14 mouse cellular contexts compared by ENCODE assay signal in genomic region chr17:9150654-9151053, GRCm38 (mm10).
DNase-seq lines count a peak whose midpoint lies in the region; ATAC-seq and TF ChIP-seq lines count a peak whose summit lies in the region.
"Had no signal": no experiment of that assay in that cellular context is flagged by ENCODE, and none has a peak within 500 bp of the region (broad histone marks: within the 10 kb centered on the region; RNA-seq: fewer than 3 reads in every experiment).

No protein-coding gene starts in this region.

- in situ Hi-C loops in Patski (cut with MboI; ENCODE audit: low pct_unique_long_range_greater_than_20kb), result loop anchor here (25.0 kb wide), 2 partner anchors 1162 to 1587 kb away; partner anchors contain the start of gene Qk

- 90% methylated on average over 1 of the region's 1 CpGs for WGBS in hindbrain, embryonic 10.5 days
- WGBS in hindbrain, embryonic 13.5 days, result 96% methylated on average over 1 of the region's 1 CpGs
- WGBS in liver, embryonic 14.5 days (ENCODE audit: insufficient replicate concordance), result 68% methylated on average over 1 of the region's 1 CpGs
- 100% methylated on average over 1 of the region's 1 CpGs for WGBS in neural tube, embryonic 15.5 days

- 0 out of 2 replicates have a peak, but pooled peaks have one; percentile 12 for TF ChIP-seq CTCF in liver, embryonic 14.5 days (IDR thresholded peaks at IDR 0.05; ENCODE audit: low read depth)
- TF ChIP-seq CTCF in E14TG2a.4 (conservative IDR thresholded peaks at IDR 0.05; ENCODE audit: low read length), result peak; percentile 71
- TF ChIP-seq CTCF in Patski (IDR thresholded peaks at IDR 0.05), result peak; percentile 56

- H3K4me3 ChIP-seq in hindbrain, embryonic 10.5 days, result no peak overlapping the region
- H3K4me3 ChIP-seq in hindbrain, embryonic 13.5 days, result no peak overlapping the region
- no peak overlapping the region for H3K4me3 ChIP-seq in liver, embryonic 14.5 days (ENCODE audit: insufficient read depth in 1 of 2, low read depth in 2 of 2, low read length in 2 of 2)
- no peak overlapping the region for H3K4me3 ChIP-seq in E14TG2a.4 (replicated peaks; ENCODE audit: low read length)
- no peak overlapping the region for H3K4me3 ChIP-seq in neural tube, embryonic 15.5 days (replicated peaks)
- H3K4me3 ChIP-seq: limb, embryonic 12.5 days; midbrain, embryonic 13.5 days; neural tube, embryonic 12.5 days had no signal

- H3K27ac ChIP-seq in hindbrain, embryonic 10.5 days, result no peak overlapping the region
- no peak overlapping the region for H3K27ac ChIP-seq in hindbrain, embryonic 13.5 days
- no peak overlapping the region for H3K27ac ChIP-seq in liver, embryonic 14.5 days
- H3K27ac ChIP-seq in neural tube, embryonic 15.5 days (replicated peaks), result no peak overlapping the region
- H3K27ac ChIP-seq: limb, embryonic 12.5 days; midbrain, embryonic 13.5 days; neural tube, embryonic 12.5 days had no signal

- DNase-seq in hindbrain, embryonic 10.5 days (ENCODE audit: low spot score), result peak; percentile 17
- DNase-seq in liver, embryonic 14.5 days (ENCODE audit: low read depth in 3 of 3, low spot score in 3 of 3), result no peak
- DNase-seq in liver (no peak), Patski (ENCODE audit: low read depth, low spot score) (no peak)
- DNase-seq: lung, postnatal 10 days; right cerebral cortex, adult 18-20 months; thymus, adult 18-20 months had no signal

- H3K9me3 ChIP-seq in hindbrain, embryonic 10.5 days, result no peaks in the 10 kb centered on the region
- H3K9me3 ChIP-seq in hindbrain, embryonic 13.5 days, result no peaks in the 10 kb centered on the region
- H3K9me3 ChIP-seq in liver, embryonic 14.5 days (ENCODE audit: control insufficient read depth, low read length), result no peaks in the 10 kb centered on the region
- H3K9me3 ChIP-seq in E14TG2a.4 (ENCODE audit: low read length), result no peaks in the 10 kb centered on the region
- no peaks in the 10 kb centered on the region for H3K9me3 ChIP-seq in neural tube, embryonic 15.5 days (replicated peaks)
- H3K9me3 ChIP-seq: limb, embryonic 12.5 days; midbrain, embryonic 13.5 days; neural tube, embryonic 12.5 days had no signal

- no peaks in the 10 kb centered on the region for H3K27me3 ChIP-seq in hindbrain, embryonic 10.5 days (ENCODE audit: insufficient read depth, poor library complexity, severe bottlenecking)
- H3K27me3 ChIP-seq in hindbrain, embryonic 13.5 days, result no peaks in the 10 kb centered on the region
- H3K27me3 ChIP-seq in liver, embryonic 14.5 days (ENCODE audit: control insufficient read depth, insufficient read depth, low read length), result no peaks in the 10 kb centered on the region
- H3K27me3 ChIP-seq in E14TG2a.4 (ENCODE audit: insufficient read depth, low read length) (no peaks in the 10 kb centered on the region), Patski (peaks cover 26% of the 10 kb centered on the region)
- no peaks in the 10 kb centered on the region for H3K27me3 ChIP-seq in neural tube, embryonic 15.5 days (replicated peaks)
- H3K27me3 ChIP-seq: limb, embryonic 12.5 days; midbrain, embryonic 13.5 days; neural tube, embryonic 12.5 days had no signal

- no peak overlapping the region for H3K9ac ChIP-seq in hindbrain, embryonic 13.5 days
- H3K9ac ChIP-seq in liver, embryonic 14.5 days (replicated peaks), result no peak overlapping the region
- no peak overlapping the region for H3K9ac ChIP-seq in neural tube, embryonic 15.5 days (replicated peaks)
- H3K9ac ChIP-seq: limb, embryonic 12.5 days; midbrain, embryonic 13.5 days; neural tube, embryonic 12.5 days had no signal

- no peaks in the 10 kb centered on the region for H3K36me3 ChIP-seq in hindbrain, embryonic 10.5 days
- no peaks in the 10 kb centered on the region for H3K36me3 ChIP-seq in hindbrain, embryonic 13.5 days
- no peaks in the 10 kb centered on the region for H3K36me3 ChIP-seq in liver, embryonic 14.5 days (replicated peaks; ENCODE audit: control insufficient read depth, insufficient read depth, low read depth)
- no peaks in the 10 kb centered on the region for H3K36me3 ChIP-seq in E14TG2a.4 (ENCODE audit: insufficient read depth, low read length)
- no peaks in the 10 kb centered on the region for H3K36me3 ChIP-seq in neural tube, embryonic 15.5 days
- H3K36me3 ChIP-seq: limb, embryonic 12.5 days; midbrain, embryonic 13.5 days; neural tube, embryonic 12.5 days had no signal

- H3K4me2 ChIP-seq in hindbrain, embryonic 13.5 days, result no peak overlapping the region
- no peak overlapping the region for H3K4me2 ChIP-seq in liver, embryonic 14.5 days (ENCODE audit: low read depth)
- H3K4me2 ChIP-seq in neural tube, embryonic 15.5 days, result no peak overlapping the region
- H3K4me2 ChIP-seq: limb, embryonic 12.5 days; midbrain, embryonic 13.5 days; neural tube, embryonic 12.5 days had no signal

- H3K4me1 ChIP-seq in hindbrain, embryonic 10.5 days (replicated peaks), result no peaks in the 10 kb centered on the region
- H3K4me1 ChIP-seq in hindbrain, embryonic 13.5 days (replicated peaks), result peaks cover 3% of the 10 kb centered on the region
- no peaks in the 10 kb centered on the region for H3K4me1 ChIP-seq in liver, embryonic 14.5 days (replicated peaks; ENCODE audit: control insufficient read depth in 2 of 2, insufficient read depth in 2 of 2, low read length in 1 of 2)
- no peaks in the 10 kb centered on the region for H3K4me1 ChIP-seq in E14TG2a.4 (replicated peaks; ENCODE audit: low read depth, low read length)
- H3K4me1 ChIP-seq in neural tube, embryonic 15.5 days, result 0 out of 2 replicates have a peak, but pooled peaks cover 11% of the 10 kb centered on the region
- H3K4me1 ChIP-seq: neural tube, embryonic 12.5 days had no signal

- POLR2A ChIA-PET in Patski (lab: Charles Lee), result no interaction called here

- CTCF ChIA-PET in Patski (lab: Charles Lee), result no interaction called here

- no peak for ATAC-seq in hindbrain, embryonic 13.5 days (ENCODE audit: low FRiP score)
- ATAC-seq in liver, embryonic 14.5 days (ENCODE audit: insufficient read depth), result no peak
- ATAC-seq in Patski, result no peak
- ATAC-seq in neural tube, embryonic 15.5 days (ENCODE audit: low FRiP score), result no peak
- ATAC-seq: intestine, embryonic 16.5 days; midbrain, embryonic 13.5 days had no signal

- no peak for TF ChIP-seq EP300 in liver, embryonic 14.5 days (IDR thresholded peaks at IDR 0.05; ENCODE audit: low read depth)

Comparison
In these comparisons a context has a peak if more than half of its experiments do, and no peak if none do; other contexts are left out.
1. CTCF ChIP-seq: peak in every context shown above with its lines; median percentile 71 in E14TG2a.4; 56 in Patski; 12 in liver, embryonic 14.5 days.